Mouse (Mus musculus): Measurements from ENCODE around the gene Tfrc. TPM values are rescaled to one million over a fixed set of nuclear protein-coding genes. Genes with fewer than 3 reads are reported as not detected.
A peak's percentile ranks its signal among the peaks of the same experiment; 100 is the strongest.

Tfrc gene
- polyA plus RNA-seq, 1 experiment from 2014 or later: 71.9 TPM

DNA sequence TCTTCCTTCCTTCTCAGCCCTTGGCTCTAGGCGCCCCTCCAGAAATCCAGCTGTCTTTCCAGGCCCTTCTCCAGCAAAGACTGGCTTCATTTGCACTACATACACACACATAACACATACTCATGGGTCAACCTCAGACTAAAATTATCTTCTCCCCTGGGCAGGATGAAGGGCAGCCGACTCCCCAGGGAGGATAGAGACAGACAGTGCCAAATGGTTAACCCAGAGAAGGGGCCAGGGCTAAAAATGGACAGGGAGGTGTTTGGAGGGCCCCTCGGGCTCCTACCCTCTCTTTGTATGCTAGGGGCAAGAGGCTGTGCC is 58.8 kb downstream of the Tfrc start:
- WGBS: 79% methylated on average over 3 of the region's 3 CpGs
- no peak for DNase-seq (ENCODE audit: low spot score)
- peak overlapping the region; percentile 80 for H3K27ac ChIP-seq (replicated peaks)
- H3K36me3 ChIP-seq: peaks cover 53% of the 10 kb centered on the region
- H3K4me1 ChIP-seq: peaks cover 55% of the 10 kb centered on the region
- H3K9me3 ChIP-seq (replicated peaks): no peaks in the 10 kb centered on the region
- H3K4me3 ChIP-seq: no peak overlapping the region
- H3K27me3 ChIP-seq (ENCODE audit: low read depth, poor library complexity, severe bottlenecking): no peaks in the 10 kb centered on the region

DNA sequence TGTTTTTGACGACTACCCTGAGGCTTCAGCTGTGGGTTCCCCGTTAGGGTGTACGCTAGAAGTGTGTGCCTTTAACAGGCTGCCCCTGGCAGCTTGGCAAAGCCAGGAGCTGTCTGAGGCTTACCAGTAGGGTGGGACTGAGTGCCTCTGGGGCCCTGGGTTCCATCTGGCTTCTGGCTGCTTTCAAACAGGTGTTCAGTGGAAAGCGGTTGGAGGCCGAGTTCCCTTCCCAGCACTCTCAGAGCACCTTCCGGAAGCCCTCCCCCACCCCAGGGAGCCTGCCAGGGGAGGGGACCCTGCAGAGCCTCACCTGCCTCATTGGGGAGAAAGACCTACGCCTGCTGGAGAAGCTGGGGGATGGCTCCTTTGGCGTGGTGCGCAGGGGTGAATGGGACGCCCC is 59.3 kb downstream of the Tfrc start:
- DNase-seq (ENCODE audit: low spot score): no peak
- Histone ChIP-seq H3K4me3 (no peak overlapping the region), H3K36me3 (peaks cover 58% of the 10 kb centered on the region), H3K27me3 (ENCODE audit: low read depth, poor library complexity, severe bottlenecking) (no peaks in the 10 kb centered on the region), H3K27ac (replicated peaks) (peak overlapping the region; percentile 80), H3K4me1 (peaks cover 50% of the 10 kb centered on the region), H3K9me3 (replicated peaks) (no peaks in the 10 kb centered on the region)
- 71% methylated on average over 10 of the region's 10 CpGs for whole genome bisulfite sequencing

DNA sequence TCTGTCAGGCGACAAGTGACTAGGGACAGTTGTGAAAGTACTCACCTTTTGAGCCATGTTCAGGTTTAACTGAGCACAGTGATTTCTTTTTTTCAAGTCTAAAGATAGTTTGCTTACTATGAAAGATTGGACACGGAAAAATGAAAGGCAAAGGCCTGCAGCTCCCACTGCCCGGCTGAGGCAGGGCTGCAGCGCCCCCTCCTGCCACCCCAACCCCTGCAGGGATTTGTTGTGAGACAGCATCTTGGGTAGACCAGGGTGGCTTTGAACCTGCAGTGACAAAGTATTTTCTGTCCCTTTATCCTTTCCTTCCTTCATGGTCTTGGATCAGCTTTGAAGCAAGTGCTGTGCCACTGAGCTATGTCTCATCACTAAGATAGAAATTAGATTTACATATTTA is 59.8 kb downstream of the Tfrc start:
- Histone ChIP-seq H3K36me3 (peaks cover 63% of the 10 kb centered on the region), H3K27me3 (ENCODE audit: low read depth, poor library complexity, severe bottlenecking) (no peaks in the 10 kb centered on the region), H3K27ac (replicated peaks) (peak overlapping the region; percentile 80; the same call in 1 of the 2 replicates), H3K9me3 (replicated peaks) (no peaks in the 10 kb centered on the region), H3K4me1 (peaks cover 46% of the 10 kb centered on the region), H3K4me3 (no peak overlapping the region)
- no peak for DNase-seq (ENCODE audit: low spot score)
- WGBS: 72% methylated on average over 4 of the region's 4 CpGs

DNA sequence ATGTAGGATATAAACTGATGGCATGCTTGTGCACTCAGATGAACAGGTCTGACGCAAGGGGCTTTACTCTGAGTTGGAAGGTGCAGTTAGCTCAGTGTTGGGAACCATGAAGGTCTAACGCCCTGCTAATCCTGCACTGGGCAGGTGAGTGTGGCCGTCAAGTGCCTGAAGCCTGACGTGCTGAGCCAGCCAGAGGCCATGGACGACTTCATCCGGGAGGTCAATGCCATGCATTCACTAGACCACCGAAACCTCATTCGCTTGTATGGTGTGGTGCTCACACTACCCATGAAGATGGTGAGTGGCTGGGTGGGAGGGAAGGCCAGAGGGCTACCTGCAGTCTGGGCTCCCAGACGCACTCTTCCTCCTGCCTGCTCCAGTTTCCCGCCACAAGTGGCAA is 60.5 kb downstream of the Tfrc start:
- Histone ChIP-seq H3K9me3 (replicated peaks) (no peaks in the 10 kb centered on the region), H3K36me3 (peaks cover 65% of the 10 kb centered on the region), H3K27me3 (ENCODE audit: low read depth, poor library complexity, severe bottlenecking) (no peaks in the 10 kb centered on the region), H3K4me3 (no peak overlapping the region), H3K27ac (replicated peaks) (no peak overlapping the region), H3K4me1 (peaks cover 39% of the 10 kb centered on the region)
- DNase-seq (ENCODE audit: low spot score): no peak
- 92% methylated on average over 10 of the region's 10 CpGs for WGBS

DNA sequence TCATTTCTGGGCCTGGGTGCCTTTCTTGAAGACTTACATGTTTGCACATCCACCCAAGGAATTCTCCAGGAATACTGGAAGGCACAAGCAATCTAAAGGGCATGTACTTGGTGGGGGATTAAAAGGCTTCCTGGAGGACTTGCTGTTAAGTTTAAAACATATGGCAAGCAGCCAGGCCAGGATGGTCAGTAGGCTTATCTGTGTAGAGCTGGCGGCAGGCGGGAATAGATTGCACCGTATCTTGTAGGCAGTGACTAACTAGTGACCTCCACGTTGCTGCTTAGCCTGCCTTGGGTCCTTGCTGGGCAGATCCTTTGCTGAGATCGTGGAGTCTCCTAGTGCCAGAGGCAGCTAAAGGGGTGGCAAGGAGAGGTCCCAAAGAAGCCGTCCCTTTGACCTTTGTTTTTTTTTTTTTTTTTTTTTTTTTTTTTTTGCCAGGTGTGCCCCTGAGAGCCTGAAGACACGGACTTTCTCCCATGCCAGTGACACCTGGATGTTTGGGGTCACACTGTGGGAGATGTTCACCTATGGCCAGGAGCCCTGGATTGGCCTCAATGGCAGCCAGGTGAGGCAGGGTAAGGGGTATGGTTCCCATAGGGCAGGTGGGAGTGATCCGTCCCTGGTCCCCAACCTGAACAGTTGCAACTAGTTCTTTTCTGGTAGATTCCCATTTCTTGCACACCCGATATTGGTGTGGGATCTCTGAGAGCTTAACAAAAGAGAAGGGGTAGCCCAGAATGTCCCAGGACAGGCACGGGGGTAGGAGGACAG is 61.8 kb downstream of the Tfrc start:
- Histone ChIP-seq H3K4me3 (no peak overlapping the region), H3K27me3 (ENCODE audit: low read depth, poor library complexity, severe bottlenecking) (no peaks in the 10 kb centered on the region), H3K27ac (replicated peaks) (no peak overlapping the region), H3K36me3 (peaks cover 76% of the 10 kb centered on the region), H3K9me3 (replicated peaks) (no peaks in the 10 kb centered on the region), H3K4me1 (peaks cover 29% of the 10 kb centered on the region)
- no peak for DNase-seq (ENCODE audit: low spot score)
- WGBS: 91% methylated on average over 10 of the region's 10 CpGs

DNA sequence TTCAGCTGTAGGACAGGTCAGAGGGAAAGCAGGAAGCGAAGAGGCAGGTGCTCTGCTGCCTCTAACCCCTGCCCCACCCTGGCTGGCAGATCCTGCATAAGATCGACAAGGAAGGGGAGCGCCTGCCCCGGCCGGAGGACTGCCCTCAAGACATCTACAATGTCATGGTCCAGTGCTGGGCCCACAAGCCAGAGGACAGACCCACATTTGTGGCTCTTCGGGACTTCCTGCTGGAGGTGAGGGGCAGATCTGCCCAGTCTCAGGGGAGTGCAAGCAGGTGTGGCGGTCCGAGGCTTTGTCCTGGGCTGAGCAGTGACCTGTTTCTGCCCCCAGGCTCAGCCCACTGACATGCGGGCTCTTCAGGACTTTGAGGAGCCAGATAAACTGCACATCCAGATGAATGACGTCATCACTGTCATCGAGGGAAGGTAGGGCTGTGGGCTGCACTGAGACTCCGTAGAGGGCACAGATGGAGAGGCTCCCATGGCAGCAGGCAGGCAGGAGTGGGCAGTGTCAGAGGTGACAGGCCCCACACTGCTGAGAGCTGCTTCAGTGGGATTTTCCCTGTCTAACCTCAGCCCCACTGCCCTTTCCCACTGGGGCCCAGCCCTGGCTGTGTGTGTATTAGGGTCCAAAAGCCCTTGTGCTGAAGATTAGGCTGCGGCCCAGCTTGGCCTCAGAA is 62.6 kb downstream of the Tfrc start:
- no peak for DNase-seq (ENCODE audit: low spot score)
- WGBS: 91% methylated on average over 13 of the region's 13 CpGs
- no peaks in the 10 kb centered on the region for H3K27me3 ChIP-seq (ENCODE audit: low read depth, poor library complexity, severe bottlenecking)
- peaks cover 21% of the 10 kb centered on the region for H3K4me1 ChIP-seq
- no peak overlapping the region for H3K27ac ChIP-seq (replicated peaks)
- H3K36me3 ChIP-seq: peaks cover 84% of the 10 kb centered on the region
- H3K9me3 ChIP-seq (replicated peaks): no peaks in the 10 kb centered on the region
- no peak overlapping the region for H3K4me3 ChIP-seq

DNA sequence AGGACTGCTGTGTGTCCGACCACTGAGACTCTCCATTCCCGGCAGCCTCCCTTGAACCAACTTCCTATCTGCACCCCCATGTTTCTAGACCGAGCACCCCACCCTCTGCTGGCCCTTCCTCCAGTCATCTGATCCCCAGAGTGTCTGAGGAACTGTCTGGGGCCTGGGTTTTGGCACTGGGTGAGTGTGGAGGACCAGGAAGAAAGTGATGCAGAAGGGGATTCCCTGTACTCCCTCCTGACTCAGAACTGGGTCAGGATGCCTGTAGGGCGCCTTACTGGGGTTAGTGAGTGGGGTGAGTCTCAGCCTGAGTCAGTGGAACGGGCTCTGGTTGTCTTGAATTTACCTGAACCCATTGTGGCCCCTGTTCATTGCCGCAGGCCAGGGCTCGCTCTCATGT is 63.5 kb downstream of the Tfrc start:
- Histone ChIP-seq H3K4me3 (no peak overlapping the region), H3K36me3 (peaks cover 93% of the 10 kb centered on the region)

DNA sequence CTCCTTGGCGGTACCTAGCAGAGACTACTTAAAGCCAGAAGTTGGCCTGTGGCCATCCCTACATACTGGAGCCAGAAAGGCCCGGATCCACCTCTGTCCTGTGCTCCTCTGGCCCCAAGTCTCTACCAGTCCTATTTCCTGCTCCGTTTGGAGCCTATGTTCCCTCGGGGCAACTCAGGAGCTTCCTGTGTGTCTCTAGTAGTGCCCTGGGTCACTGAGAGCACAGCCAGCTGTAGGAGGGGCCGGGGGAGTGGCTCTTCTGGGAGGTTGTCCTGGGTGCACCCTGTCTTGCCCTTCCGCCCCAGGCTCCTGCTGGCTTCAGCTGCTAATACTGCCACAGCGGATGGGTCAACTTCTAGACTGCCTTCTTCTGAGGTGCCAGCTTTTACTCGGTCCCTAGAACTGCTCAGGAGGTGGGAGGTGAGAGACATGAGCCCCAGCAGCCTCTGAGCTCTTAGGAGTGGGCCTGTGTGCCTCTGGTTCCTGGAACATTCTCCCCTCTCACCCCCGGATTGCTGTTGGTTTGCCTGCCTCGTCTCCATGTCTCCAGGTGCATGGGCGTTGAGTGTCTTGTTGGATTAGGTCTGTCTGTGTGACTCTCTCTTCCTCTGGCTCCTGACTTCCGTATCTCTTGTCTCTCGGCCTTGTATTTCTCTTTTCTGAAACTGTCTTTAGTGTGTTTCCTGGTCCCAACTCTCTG is 64.3 kb downstream of the Tfrc start:
- no peaks in the 10 kb centered on the region for H3K9me3 ChIP-seq (replicated peaks)
- peaks cover 97% of the 10 kb centered on the region for H3K36me3 ChIP-seq
- no peak for DNase-seq (ENCODE audit: low spot score)
- no peaks in the 10 kb centered on the region for H3K27me3 ChIP-seq (ENCODE audit: low read depth, poor library complexity, severe bottlenecking)
- no peak overlapping the region for H3K4me3 ChIP-seq
- peaks cover 4% of the 10 kb centered on the region; the same call in 1 of the 2 replicates for H3K4me1 ChIP-seq
- 85% methylated on average over 13 of the region's 13 CpGs for WGBS
- H3K27ac ChIP-seq (replicated peaks): peak overlapping the region; percentile 28; the same call in 1 of the 2 replicates

More for the DNA sequence above, 63.5 kb downstream of the Tfrc start:
- DNase-seq (ENCODE audit: low spot score): no peak
- WGBS: 93% methylated on average over 7 of the region's 7 CpGs
- Histone ChIP-seq H3K4me1 (peaks cover 12% of the 10 kb centered on the region), H3K27ac (replicated peaks) (no peak overlapping the region), H3K9me3 (replicated peaks) (no peaks in the 10 kb centered on the region), H3K27me3 (ENCODE audit: low read depth, poor library complexity, severe bottlenecking) (no peaks in the 10 kb centered on the region)

DNA sequence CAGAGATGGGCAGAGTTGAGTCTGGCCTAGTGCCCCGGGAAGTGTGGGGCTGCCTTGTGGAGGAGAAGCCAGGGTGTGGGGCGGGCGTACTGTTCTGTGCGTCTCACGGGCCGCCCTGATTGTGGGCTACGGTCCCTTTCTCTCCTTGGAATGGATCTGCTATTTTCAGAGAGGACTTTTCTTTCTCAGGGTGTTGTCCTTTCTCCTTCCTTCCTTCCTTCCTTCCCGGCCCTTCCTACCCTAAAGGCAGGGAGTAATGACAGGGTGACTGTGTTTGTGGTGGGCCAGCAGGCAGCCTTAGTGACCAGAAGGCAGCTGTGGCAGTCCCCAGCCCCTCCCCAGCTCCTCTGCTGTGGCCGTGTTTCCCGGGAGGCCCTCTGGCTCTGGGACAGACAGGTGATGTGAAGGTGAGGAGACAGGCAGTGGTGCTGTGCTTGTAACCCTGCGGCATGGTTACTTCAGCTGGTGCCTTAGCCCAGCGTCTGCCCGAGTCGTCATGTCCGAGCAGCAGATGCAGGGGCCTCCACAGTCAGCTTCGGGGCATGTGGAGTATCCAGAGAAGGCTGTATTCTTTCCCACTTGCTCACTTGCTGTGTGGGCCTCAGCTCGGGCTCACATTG is 65.5 kb downstream of the Tfrc start:
- H3K9me3 ChIP-seq (replicated peaks): no peaks in the 10 kb centered on the region
- peaks cover 100% of the 10 kb centered on the region for H3K36me3 ChIP-seq
- DNase-seq (ENCODE audit: low spot score): no peak
- 95% methylated on average over 17 of the region's 17 CpGs for WGBS
- 0 out of 2 replicates have a peak, but pooled peaks cover 3% of the 10 kb centered on the region for H3K4me1 ChIP-seq
- H3K27ac ChIP-seq (replicated peaks): no peak overlapping the region
- H3K4me3 ChIP-seq: no peak overlapping the region
- H3K27me3 ChIP-seq (ENCODE audit: low read depth, poor library complexity, severe bottlenecking): no peaks in the 10 kb centered on the region

DNA sequence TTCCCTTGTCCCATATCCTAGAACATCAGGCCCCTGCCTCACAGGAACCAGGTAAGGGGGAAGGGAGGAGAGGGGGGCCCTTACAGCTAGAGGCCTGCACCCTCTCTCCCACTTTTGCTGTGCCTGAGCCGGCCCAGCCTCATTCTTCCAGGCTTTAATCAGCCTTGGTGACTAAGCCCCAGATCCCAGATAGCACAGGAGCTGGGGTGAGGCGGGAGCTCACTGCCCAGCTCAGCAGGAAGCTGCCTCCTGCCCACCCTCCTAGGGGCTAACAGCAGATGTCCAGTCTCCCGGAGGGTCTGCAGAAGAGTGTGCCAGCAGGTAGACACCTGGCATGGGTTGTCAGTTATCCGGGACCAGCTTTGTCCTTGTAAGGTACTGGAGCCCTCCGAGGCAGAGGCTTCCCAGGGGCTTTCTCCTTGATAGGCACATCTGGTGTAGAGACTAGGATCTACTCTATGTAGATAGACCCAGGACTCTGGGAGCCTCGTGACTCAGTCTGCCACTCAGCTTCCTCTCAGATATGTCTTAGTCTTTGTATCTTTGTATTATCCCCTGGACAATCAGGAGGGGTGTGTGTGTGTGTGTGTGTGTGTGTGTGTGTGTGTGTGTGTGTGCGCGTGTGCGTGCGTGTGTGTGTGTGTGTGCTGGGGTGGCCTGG is 68.5 kb downstream of the Tfrc start:
- Histone ChIP-seq H3K27ac (replicated peaks) (no peak overlapping the region), H3K4me1 (0 out of 2 replicates have a peak, but pooled peaks cover 3% of the 10 kb centered on the region), H3K9me3 (replicated peaks) (no peaks in the 10 kb centered on the region), H3K27me3 (ENCODE audit: low read depth, poor library complexity, severe bottlenecking) (no peaks in the 10 kb centered on the region), H3K4me3 (no peak overlapping the region), H3K36me3 (peaks cover 94% of the 10 kb centered on the region)
- no peak for DNase-seq (ENCODE audit: low spot score)
- WGBS: 83% methylated on average over 10 of the region's 10 CpGs

DNA sequence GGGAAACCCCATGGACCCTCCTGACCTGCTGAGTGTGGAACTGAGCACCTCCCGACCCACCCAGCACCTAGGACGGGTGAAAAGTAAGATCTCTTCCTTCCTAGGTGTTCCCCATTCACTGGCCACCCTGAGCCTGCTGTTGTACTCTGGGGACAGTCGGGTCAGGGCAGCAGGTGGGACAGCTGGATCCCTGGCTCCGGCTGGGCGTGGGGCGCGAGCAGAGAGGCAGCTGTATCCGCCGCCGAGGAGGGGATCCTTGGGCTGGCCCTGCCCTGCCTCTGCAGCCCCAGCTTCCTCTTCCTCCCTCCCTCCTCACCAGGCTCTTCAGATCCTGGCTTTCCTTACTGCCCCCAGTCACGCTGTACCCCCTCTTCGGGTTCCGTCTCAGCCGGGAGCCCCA is 69.2 kb downstream of the Tfrc start:
- Histone ChIP-seq H3K9me3 (replicated peaks) (no peaks in the 10 kb centered on the region), H3K36me3 (peaks cover 92% of the 10 kb centered on the region), H3K4me3 (no peak overlapping the region), H3K4me1 (0 out of 2 replicates have a peak, but pooled peaks cover 3% of the 10 kb centered on the region), H3K27ac (replicated peaks) (0 out of 2 replicates have a peak overlapping the region, but pooled peaks have one; percentile 23), H3K27me3 (ENCODE audit: low read depth, poor library complexity, severe bottlenecking) (no peaks in the 10 kb centered on the region)
- WGBS: 76% methylated on average over 14 of the region's 14 CpGs
- no peak for DNase-seq (ENCODE audit: low spot score)

DNA sequence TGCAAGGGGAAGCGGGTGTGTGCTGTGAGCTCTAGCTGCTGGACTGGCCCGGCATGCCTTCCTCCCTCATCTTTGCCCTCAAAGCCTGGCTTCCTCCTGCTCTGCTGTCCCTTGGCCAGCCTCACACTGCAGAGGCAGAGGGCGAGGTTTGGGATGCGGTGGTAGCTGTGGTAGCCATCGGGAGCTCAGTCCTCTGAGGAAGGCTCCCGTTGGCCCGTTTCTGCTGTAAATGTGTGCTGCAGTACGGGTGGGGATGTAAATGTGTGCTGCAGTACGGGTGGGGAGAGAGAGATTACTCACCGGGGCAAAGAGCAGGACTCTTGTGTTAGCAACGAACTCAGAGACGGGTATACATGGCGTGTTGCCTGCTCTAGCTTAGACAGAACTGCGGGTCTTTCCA is 70.1 kb downstream of the Tfrc start:
- no peak for DNase-seq (ENCODE audit: low spot score)
- H3K4me3 ChIP-seq: no peak overlapping the region
- H3K36me3 ChIP-seq: peaks cover 87% of the 10 kb centered on the region
- no peaks in the 10 kb centered on the region for H3K9me3 ChIP-seq (replicated peaks)
- 86% methylated on average over 14 of the region's 14 CpGs for WGBS
- H3K27me3 ChIP-seq (ENCODE audit: low read depth, poor library complexity, severe bottlenecking): no peaks in the 10 kb centered on the region
- 0 out of 2 replicates have a peak, but pooled peaks cover 3% of the 10 kb centered on the region for H3K4me1 ChIP-seq
- no peak overlapping the region for H3K27ac ChIP-seq (replicated peaks)

Measured in midbrain, embryonic 10.5 days (tissue).